Mouse (Mus musculus): ENCODE results near the gene Foxo1. TPM values are rescaled to one million over a fixed set of nuclear protein-coding genes. Genes with fewer than 3 reads are reported as not detected.

The Foxo1 gene
- polyA plus RNA-seq, 1 experiment from 2014 or later = 6.9 TPM

DNA sequence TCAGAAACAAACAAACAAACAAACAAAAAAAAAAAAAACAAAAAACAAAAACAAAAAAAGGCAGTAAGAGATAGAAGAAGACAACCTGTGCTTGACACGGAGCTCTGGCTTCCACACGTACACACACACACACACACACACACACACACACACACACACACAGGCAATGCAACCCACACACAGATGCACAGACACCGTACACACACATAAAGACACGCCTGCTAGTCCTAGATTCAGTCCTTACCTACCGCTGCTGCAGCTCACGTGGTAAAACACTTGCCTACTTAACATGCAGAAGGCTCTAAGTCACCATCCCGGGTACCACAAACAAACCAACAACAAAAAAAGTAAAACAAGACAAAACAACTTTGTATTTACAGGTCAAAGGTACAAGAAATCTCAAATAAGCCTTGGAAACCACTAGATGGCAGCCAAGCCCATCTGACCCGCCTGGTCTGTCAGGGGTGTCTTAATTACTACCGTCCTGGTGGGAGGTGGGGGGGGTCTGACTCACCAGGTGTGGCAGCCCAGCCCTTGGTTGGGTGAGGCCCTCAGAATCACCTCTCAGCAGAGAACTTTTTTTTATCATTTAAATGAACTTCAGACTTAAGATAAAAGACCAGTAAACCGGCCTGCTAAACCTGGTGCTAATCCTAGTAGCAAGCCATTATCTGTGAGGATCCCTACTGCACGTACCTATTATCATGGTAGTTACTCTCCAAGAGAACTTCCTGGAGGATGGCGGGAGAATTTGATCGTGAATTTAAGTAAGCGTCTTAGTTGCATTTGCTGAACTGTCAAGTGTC lies 14.3 kb upstream of the Foxo1 start:
- no peak overlapping the region for H3K4me2 ChIP-seq
- no peak for ATAC-seq (replicated peaks; ENCODE audit: low FRiP score)
- H3K4me3 ChIP-seq (replicated peaks) = no peak overlapping the region
- no peaks in the 10 kb centered on the region for H3K9me3 ChIP-seq (replicated peaks)
- peaks cover 8% of the 10 kb centered on the region for H3K27me3 ChIP-seq
- no peak overlapping the region for H3K9ac ChIP-seq
- peaks cover 10% of the 10 kb centered on the region for H3K4me1 ChIP-seq
- H3K36me3 ChIP-seq = no peaks in the 10 kb centered on the region
- 24% methylated on average over 14 of the region's 14 CpGs for WGBS
- H3K27ac ChIP-seq = no peak overlapping the region

DNA sequence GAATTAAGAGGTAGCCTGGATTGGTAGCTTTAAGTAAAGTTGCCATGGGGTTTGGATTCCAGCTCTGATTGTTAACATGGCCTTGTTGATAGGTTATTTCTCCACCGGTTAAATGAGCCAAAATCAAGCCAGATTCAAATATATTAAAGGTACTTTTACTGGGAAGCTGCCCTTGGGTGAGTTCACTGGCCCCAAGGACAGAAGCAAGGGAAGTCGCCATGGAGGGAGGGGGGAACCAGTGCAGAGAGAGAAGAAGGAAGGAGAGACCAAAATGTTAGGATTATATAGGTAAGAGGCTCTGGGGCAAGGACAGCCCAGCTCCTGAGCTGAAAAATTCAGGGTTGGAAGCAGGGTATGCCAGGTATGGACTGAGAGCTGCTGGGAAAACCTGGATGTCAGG lies 13.6 kb upstream of the Foxo1 start:
- Histone ChIP-seq H3K9me3 (replicated peaks) (no peaks in the 10 kb centered on the region), H3K27ac (no peak overlapping the region), H3K4me2 (no peak overlapping the region), H3K4me3 (replicated peaks) (no peak overlapping the region), H3K9ac (no peak overlapping the region), H3K27me3 (peaks cover 14% of the 10 kb centered on the region), H3K36me3 (no peaks in the 10 kb centered on the region), H3K4me1 (peaks cover 10% of the 10 kb centered on the region)
- WGBS = 27% methylated on average over 2 of the region's 2 CpGs
- no peak for ATAC-seq (replicated peaks; ENCODE audit: low FRiP score)

DNA sequence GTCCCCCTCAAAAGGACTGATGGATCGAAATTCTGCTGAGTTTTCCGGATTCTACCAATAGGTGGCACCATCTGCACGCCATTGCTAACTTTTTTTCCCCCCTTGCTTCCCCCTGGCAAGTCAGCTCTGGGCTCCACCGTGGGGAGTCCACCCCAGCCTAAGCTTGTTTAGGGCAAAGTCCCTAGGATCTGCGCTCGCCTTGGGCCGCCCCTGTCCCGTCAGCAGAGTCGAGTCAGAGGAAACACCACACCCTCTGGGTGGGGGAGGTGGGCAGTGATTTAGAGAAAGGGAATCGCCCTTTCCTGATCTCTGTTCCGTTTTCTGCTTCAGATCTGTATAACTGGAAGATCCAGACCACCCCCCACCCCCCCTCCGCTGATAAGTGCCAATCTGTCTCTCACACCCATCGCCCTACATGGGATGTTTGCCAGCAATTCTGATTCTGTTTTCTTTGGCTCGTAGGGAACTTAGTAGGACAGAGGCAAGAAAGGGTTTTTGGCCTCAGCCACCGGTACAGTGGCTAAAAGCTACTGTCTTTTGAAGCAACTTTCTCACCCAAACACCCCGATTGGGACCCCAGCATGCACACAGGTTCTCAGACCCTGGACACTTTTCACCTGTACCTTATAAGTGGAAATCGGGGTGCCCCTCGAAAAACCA lies 10.2 kb upstream of the Foxo1 start:
- Histone ChIP-seq H3K36me3 (no peaks in the 10 kb centered on the region), H3K9ac (peak overlapping the region; percentile 26; the same call in 1 of the 2 replicates), H3K4me3 (replicated peaks) (peak overlapping the region; percentile 40), H3K27me3 (peaks cover 28% of the 10 kb centered on the region), H3K27ac (no peak overlapping the region), H3K4me2 (peak overlapping the region; percentile 73), H3K9me3 (replicated peaks) (no peaks in the 10 kb centered on the region), H3K4me1 (peaks cover 10% of the 10 kb centered on the region)
- peak; percentile 76; the same call in 1 of the 2 replicates for ATAC-seq (replicated peaks; ENCODE audit: low FRiP score)
- WGBS = 9% methylated on average over 18 of the region's 18 CpGs

DNA sequence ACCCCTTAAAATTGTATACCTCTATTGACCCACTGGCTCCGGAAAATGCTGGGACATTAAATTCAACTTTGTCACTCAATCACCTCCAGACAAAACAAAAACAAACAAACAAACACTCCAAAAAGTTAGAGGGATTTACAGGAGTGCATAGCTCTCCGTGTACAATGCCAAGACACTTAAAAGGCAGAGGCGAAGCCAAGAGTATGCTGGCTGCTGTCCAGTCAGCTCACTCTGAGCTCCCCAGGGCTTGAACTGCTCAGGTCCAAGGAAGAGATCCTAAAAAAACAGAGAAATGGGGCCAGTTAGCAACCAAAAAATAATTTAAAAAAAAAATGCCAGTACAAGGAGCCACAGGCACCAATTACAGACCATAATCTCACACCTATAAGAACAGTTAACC lies 9.6 kb upstream of the Foxo1 start:
- no peak for ATAC-seq (replicated peaks; ENCODE audit: low FRiP score)
- Histone ChIP-seq H3K4me1 (peaks cover 10% of the 10 kb centered on the region), H3K4me3 (replicated peaks) (no peak overlapping the region), H3K27me3 (peaks cover 28% of the 10 kb centered on the region), H3K27ac (no peak overlapping the region), H3K9ac (no peak overlapping the region), H3K4me2 (peak overlapping the region; percentile 73), H3K9me3 (replicated peaks) (no peaks in the 10 kb centered on the region), H3K36me3 (no peaks in the 10 kb centered on the region)
- WGBS = 39% methylated on average over 3 of the region's 3 CpGs

DNA sequence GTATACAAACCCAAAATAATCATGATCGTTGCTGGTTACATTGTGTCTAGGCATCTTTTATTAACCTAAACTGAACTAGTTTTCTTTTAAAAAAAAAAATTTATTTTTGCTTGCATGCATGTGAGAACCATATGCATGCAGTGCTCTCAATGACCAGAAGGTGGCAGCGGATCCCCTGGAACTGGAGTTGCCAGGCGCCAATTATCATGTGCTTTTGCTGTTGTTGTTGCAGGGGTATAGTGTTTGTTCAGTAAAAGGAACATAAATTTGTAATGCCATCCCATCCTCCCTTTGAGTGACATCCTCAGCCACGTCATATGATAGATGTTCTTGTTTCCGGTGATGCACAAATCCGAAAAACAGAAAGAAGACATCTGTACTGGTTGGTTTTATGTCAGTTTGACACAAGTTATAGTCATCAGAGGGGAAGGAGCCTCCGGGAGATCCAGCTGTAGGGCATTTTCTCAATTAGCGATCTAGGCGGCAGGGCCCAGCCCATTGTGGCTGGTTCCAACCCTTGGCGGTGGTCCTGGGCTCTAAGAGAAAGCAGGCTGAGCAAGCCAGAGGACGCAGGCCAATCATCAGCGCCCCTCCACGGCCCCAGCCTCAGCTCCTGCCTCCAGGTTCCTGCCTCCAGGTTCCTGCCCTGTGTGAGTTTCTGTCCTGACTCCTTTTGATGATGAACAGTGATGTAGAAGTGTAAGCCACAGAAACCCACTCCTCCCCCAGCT lies 5.5 kb upstream of the Foxo1 start:
- H3K9ac ChIP-seq = no peak overlapping the region
- H3K4me1 ChIP-seq = peaks cover 20% of the 10 kb centered on the region
- 40% methylated on average over 13 of the region's 13 CpGs for WGBS
- no peak overlapping the region for H3K27ac ChIP-seq
- H3K4me3 ChIP-seq (replicated peaks) = no peak overlapping the region
- H3K36me3 ChIP-seq = no peaks in the 10 kb centered on the region
- peaks cover 51% of the 10 kb centered on the region for H3K27me3 ChIP-seq
- H3K4me2 ChIP-seq = no peak overlapping the region
- ATAC-seq (replicated peaks; ENCODE audit: low FRiP score) = no peak
- no peaks in the 10 kb centered on the region for H3K9me3 ChIP-seq (replicated peaks)

DNA sequence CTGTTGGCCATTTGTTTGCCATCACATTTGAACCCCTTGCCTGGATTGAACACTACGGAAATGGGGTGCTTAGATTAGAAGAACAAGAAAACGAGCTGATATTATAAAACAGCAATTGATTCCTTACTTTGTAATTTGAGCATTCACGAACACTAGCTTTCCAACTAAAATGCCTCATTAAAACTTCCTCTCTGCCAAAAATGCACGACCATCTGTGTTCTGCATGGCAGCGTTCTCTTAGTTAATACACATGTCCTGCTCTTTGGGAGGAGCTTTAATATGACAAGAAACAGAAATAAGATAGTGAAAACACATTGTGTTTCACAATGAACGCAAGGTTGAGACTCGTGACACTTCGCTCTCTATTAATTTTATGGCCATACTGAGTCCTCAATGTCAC lies 3.8 kb upstream of the Foxo1 start:
- no peak overlapping the region for H3K4me3 ChIP-seq (replicated peaks)
- H3K27me3 ChIP-seq = peaks cover 41% of the 10 kb centered on the region
- H3K4me1 ChIP-seq = peaks cover 13% of the 10 kb centered on the region
- H3K27ac ChIP-seq = no peak overlapping the region
- 65% methylated on average over 8 of the region's 8 CpGs for WGBS
- no peaks in the 10 kb centered on the region for H3K36me3 ChIP-seq
- H3K9me3 ChIP-seq (replicated peaks) = no peaks in the 10 kb centered on the region
- H3K4me2 ChIP-seq = no peak overlapping the region
- no peak for ATAC-seq (replicated peaks; ENCODE audit: low FRiP score)
- H3K9ac ChIP-seq = no peak overlapping the region

DNA sequence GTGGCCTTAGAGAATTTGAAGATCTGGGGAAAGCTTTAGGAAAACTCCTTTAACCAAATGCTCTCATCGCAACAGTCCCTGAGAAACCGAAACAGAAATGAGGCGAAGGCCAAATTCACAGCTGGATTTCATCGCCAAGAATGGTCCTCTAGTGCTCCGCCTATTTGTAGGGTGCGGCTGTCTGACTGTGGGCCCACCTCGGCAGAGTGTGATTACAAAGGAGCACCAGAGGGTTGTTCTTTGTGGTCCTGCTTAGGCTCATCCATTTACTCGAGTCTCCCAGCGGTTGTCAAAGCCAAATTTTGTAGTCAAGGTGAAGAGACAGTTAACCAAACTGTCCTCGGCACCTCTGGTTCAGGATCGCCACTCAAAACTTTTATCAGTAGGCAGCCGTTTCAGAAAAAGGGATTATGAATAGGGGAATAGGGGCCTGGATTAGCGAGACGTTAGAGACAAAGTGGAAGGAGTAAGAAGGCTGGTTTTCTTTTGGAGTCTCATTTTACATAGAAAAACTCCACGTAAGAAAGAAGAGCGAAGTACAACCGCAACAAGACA lies 1.5 kb upstream of the Foxo1 start:
- Histone ChIP-seq H3K9me3 (replicated peaks) (no peaks in the 10 kb centered on the region), H3K4me1 (peaks cover 24% of the 10 kb centered on the region), H3K36me3 (no peaks in the 10 kb centered on the region), H3K4me3 (replicated peaks) (peak overlapping the region; percentile 79), H3K4me2 (peak overlapping the region; percentile 97), H3K9ac (no peak overlapping the region), H3K27ac (no peak overlapping the region), H3K27me3 (peaks cover 26% of the 10 kb centered on the region)
- 12% methylated on average over 17 of the region's 17 CpGs for WGBS
- no peak for ATAC-seq (replicated peaks; ENCODE audit: low FRiP score)

DNA sequence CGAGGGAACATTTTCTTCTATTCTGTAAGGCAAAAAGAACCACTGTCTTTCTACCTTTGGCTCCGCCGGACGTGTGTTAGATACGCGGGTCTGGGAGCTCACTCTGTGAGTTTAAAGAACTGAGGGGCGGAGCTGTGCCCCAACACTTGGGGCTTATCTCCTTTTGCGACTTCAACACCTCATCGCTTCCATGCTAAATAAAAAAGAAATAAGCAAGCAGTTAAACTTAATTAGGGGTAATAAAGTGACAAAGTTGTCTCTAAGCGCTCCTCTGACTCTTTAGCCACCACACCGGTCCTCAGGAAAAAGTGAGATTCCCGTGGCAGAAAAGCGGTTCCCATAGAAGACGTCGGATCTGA lies 864 bp upstream of the Foxo1 start:
- no peaks in the 10 kb centered on the region for H3K9me3 ChIP-seq (replicated peaks)
- under 1% methylated on average over 15 of the region's 15 CpGs for WGBS
- H3K36me3 ChIP-seq = no peaks in the 10 kb centered on the region
- H3K27me3 ChIP-seq = peaks cover 26% of the 10 kb centered on the region
- 0 out of 2 replicates have a peak overlapping the region, but pooled peaks have one; percentile 66 for H3K27ac ChIP-seq
- peak overlapping the region; percentile 71 for H3K9ac ChIP-seq
- ATAC-seq (replicated peaks; ENCODE audit: low FRiP score) = no peak
- H3K4me2 ChIP-seq = peak overlapping the region; percentile 97
- peak overlapping the region; percentile 79 for H3K4me3 ChIP-seq (replicated peaks)
- peaks cover 25% of the 10 kb centered on the region for H3K4me1 ChIP-seq

DNA sequence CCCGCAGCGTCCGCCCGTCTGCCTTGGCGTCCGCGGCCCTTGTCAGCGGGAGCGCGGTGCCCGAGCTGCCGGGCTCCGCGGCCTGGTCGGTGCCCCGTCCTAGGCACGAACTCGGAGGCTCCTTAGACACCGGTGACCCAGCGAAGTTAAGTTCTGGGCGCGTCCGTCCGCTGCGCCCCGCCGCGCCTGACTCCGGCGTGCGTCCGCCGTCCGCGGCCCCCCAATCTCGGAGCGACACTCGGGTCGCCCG lies 276 bp downstream of the Foxo1 start:
- Histone ChIP-seq H3K9me3 (replicated peaks) (no peaks in the 10 kb centered on the region), H3K4me1 (peaks cover 25% of the 10 kb centered on the region), H3K27me3 (peaks cover 26% of the 10 kb centered on the region), H3K36me3 (no peaks in the 10 kb centered on the region), H3K9ac (peak overlapping the region; percentile 81), H3K4me3 (replicated peaks) (peak overlapping the region; percentile 79), H3K27ac (peak overlapping the region; percentile 96), H3K4me2 (peak overlapping the region; percentile 90)
- no peak for ATAC-seq (replicated peaks; ENCODE audit: low FRiP score)
- WGBS = under 1% methylated on average over 40 of the region's 40 CpGs

DNA sequence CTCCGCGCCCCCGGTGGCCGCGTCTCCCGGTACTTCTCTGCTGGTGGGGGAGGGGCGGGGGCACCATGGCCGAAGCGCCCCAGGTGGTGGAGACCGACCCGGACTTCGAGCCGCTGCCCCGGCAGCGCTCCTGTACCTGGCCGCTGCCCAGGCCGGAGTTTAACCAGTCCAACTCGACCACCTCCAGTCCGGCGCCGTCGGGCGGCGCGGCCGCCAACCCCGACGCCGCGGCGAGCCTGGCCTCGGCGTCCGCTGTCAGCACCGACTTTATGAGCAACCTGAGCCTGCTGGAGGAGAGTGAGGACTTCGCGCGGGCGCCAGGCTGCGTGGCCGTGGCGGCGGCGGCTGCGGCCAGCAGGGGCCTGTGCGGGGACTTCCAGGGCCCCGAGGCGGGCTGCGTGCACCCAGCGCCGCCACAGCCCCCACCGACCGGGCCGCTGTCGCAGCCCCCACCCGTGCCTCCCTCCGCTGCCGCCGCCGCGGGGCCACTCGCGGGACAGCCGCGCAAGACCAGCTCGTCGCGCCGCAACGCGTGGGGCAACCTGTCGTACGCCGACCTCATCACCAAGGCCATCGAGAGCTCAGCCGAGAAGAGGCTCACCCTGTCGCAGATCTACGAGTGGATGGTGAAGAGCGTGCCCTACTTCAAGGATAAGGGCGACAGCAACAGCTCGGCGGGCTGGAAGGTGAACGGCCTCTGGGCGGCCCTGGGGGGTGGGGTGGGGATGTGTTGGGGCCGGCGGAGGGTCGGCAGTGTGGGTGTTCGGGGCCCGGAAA lies 789 bp downstream of the Foxo1 start:
- Histone ChIP-seq H3K4me2 (peak overlapping the region; percentile 90), H3K9me3 (replicated peaks) (no peaks in the 10 kb centered on the region), H3K36me3 (no peaks in the 10 kb centered on the region), H3K4me3 (replicated peaks) (peak overlapping the region; percentile 79), H3K27me3 (peaks cover 26% of the 10 kb centered on the region), H3K9ac (peak overlapping the region; percentile 81), H3K27ac (peak overlapping the region; percentile 96), H3K4me1 (peaks cover 25% of the 10 kb centered on the region)
- under 1% methylated on average over 88 of the region's 89 CpGs for WGBS
- ATAC-seq (replicated peaks; ENCODE audit: low FRiP score) = peak; percentile 54

DNA sequence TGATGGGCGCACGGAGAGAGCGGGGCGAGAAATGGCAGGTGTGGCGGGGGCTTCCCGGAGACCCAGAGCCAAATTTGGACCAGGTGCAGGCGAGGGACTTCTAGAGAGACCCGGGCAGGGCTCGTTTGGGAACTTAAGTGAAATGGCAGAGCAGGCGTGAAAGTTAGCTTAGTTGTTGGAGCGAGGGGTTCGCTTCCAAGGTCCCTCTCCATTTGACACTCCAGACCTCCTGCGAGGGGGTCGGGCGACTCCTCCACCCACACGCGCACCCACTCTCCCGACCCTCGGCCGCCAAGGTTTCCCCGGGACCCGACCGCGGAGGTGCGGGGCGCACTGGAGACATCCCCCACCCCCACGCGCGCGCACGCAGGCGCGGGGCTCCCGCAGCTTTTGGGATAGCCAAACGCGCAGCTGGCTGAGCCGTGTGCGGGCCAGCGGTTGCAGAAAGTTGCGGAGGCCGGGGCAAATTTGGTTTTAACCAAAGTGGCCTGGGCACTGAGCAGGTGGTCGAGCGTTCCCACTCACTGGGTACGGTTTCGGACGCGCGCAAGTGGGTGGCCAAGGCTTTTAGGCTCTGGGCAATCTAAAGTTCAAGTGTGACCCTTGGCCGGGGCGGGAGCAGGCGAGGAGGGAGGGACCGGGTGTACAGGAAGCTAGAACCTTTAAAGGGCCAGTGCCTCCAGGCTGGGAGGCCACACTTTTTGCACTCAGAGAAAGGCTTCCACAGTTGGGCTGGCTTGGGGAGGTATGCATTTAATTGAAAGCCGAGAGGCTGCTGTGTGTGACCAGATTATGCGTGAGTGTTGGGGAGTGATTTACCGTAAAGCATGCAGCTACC lies 1.6 kb downstream of the Foxo1 start:
- under 1% methylated on average over 55 of the region's 55 CpGs for WGBS
- peak overlapping the region; percentile 81 for H3K9ac ChIP-seq
- H3K27ac ChIP-seq = peak overlapping the region; percentile 96
- peaks cover 25% of the 10 kb centered on the region for H3K4me1 ChIP-seq
- H3K4me3 ChIP-seq (replicated peaks) = peak overlapping the region; percentile 79
- peaks cover 25% of the 10 kb centered on the region for H3K27me3 ChIP-seq
- H3K36me3 ChIP-seq = no peaks in the 10 kb centered on the region
- H3K9me3 ChIP-seq (replicated peaks) = no peaks in the 10 kb centered on the region
- peak; percentile 72 for ATAC-seq (replicated peaks; ENCODE audit: low FRiP score)
- peak overlapping the region; percentile 90 for H3K4me2 ChIP-seq
